Mouse (Mus musculus) induced T-regulatory cell, adult 2 months (primary cell): ENCODE results near the gene Odf3l2.

ENCODE experiments used
- DNase-seq: peaks from one replicate; pipeline ENCODE4 v3.0.0-alpha.2; 2012; ENCODE audit warnings: low read depth

The Odf3l2 gene

GRCm38 (mm10) chr10:79628377-79628776 is 17.2 kb downstream of the Odf3l2 start:
- no peak for DNase-seq

- DNase-seq, result no peak
These were observed 19.4 kb downstream of the Odf3l2 start for GRCm38 (mm10) chr10:79626156-79626555.

- DNase-seq, result no peak
These were observed 20.1 kb downstream of the Odf3l2 start for GRCm38 (mm10) chr10:79625398-79625797.

DNA sequence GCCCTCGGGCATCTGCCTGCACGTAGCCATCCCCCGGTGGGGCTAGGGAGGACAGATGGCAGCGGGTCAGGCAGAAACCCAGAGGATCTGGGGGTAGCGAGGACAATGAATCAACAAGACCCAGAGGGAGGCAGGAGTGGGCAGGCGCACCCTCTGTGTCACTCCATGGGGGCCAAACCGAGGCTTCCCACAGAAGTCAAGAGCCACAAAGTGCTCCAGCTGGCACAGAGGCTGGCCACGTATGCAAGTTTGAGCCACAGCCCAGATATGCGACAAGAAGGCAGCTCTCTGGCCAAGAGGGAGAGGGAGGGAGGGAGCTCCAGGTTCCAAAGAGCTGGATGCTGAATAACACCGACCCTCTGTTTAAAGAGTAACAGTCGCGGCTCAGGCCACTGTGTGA is 21.6 kb downstream of the Odf3l2 start:
- DNase-seq, result no peak

DNA sequence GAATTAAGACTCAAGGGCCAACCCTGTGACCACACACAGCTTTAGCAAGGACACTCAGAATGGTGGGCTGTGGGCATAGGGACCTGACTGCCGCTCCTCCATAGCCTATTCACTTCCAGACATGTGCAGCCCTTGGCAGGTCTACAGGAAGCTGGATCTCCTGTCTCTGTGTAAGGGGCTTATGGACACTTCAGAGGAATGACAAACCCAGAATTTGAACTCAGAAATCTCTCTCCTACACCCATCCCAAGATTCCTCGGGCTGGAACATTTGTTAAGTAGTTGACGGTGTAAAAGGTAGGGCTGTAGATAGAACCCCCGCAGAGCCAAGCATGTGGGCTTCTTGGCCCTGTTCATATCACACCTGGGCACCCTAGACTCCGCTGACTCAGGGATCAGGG is 29.2 kb downstream of the Odf3l2 start:
- no peak for DNase-seq

DNA sequence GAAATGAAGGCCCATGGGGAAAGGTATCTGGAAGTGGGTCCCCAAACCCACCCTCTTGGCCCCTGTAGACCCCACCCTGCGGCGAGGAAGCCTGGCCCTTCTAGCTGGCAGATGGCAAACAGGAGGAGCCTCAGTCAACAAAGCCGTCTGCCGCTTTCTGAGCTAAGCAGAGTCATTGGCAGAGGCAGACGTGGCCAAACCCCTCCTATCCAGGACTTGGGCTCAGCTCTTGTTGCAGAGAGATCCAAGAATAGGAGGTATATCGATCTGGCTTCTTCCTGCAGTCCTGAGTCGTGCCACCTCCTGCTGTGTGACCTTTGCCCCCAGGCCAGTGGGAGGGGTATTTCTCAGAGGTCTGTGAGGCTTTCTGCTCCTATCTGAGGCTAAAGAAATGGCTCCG is 29.7 kb downstream of the Odf3l2 start:
- no peak for DNase-seq

DNA sequence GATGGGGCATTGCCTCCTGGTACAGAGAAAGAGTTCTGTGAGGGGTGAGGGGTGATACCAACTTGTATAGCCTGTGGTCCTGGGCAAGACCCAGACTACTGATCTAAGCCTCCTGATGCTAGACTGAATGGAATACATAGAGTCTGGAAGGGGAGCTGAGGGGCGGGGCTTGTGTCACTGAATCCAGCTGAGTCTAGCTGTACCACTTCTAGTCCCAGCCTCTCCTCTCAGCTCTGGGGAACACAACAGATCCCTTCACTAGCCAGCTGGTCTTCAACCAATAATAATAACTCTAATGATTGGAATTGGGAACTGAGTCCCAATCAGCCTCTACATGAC is 31.3 kb downstream of the Odf3l2 start:
- DNase-seq, result no peak

GRCm38 (mm10) chr10:79613578-79614304 is 31.8 kb downstream of the Odf3l2 start, which contains the start of gene C2cd4c:
TSS of gene C2cd4c (minus strand) at chr10:79614025.
- peak; percentile 48 for DNase-seq

DNA sequence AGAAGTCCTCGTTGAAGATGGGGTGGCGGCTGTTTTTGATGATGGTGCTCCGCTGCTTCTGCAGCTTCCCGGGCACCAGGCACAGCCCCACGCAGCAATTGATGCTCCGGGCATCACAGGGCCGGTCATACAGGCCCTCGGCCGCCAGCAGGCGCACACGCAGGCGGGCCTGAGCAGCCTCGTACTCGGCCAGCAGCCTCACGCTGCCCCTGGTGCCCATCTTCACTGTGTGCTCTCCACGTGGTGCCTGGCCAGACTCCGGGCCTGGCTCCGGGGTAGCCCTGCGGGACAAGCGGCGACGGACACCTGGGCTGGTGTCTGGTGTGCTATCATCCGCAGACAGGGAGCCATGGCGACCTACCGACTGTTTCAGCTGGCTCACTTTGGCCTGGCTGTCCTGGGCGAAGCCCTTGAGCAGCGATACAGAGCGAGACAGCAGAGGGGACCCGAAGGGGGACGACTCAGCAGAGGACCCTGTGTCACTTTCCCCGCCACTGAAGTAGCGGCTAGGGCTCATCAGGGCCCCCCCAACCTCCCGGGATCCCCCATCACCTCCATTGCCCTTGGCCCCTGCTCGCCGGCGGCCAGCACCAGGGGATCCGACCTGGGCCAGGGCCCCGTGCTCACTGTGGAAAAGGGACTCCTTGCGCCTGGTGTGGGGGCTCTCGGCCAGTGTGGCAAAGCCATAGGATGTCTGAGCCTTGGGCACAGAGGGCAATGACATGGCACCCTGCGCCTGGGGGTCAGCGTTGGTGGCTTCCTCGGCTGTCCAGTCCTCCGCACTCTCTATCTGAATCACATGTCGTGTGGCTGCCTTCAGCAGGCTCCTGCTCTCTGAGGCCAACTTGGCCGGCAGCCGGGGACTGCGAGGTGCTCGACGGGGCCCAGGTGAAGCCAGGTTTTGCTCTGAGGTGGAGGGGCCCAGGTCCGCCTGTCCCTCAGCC is 33.1 kb downstream of the Odf3l2 start:
- DNase-seq, result no peak

- no peak for DNase-seq
These were observed 34.2 kb downstream of the Odf3l2 start for GRCm38 (mm10) chr10:79611296-79611695.

GRCm38 (mm10) chr10:79609276-79609675 is 36.3 kb downstream of the Odf3l2 start:
- DNase-seq, result no peak

DNA sequence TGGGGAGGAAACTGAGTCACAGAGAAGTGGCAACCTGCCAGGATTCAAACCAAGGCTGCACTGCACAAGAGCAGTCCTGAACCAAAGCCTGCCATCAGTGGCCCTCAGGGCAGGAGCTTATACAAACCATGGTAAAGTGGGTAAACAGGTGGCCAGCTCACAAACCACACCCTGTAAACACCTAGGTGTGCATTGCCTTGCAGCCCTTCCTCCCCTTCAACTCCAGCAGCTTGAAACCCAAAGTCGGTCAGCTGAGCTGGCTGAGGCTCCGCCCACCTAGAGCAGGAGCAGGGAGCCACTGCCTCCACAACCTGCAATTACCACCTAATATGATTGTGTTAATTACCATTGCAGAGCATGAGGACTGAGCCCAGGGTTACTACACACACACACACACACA is 37.6 kb downstream of the Odf3l2 start:
- DNase-seq, result no peak

- DNase-seq, result no peak
These were observed 39.0 kb downstream of the Odf3l2 start for GRCm38 (mm10) chr10:79606537-79606936.

DNA sequence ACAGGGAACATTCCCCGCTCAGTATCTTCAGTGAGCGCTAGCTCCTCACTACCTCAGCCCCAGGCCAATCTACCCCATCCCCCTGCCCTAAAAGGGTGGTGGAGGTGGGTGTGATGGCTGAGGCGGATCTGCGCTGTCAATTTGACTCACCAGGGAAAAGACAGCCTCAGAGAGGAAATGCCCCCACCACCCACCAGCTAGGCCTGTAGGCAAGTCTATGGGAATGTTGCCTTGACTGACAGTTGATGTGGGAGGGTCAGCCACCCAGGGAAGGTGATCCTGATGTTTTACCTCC is 47.7 kb downstream of the Odf3l2 start:
- no peak for DNase-seq

- no peak for DNase-seq
These were observed 48.2 kb downstream of the Odf3l2 start for GRCm38 (mm10) chr10:79597051-79597935.

DNA sequence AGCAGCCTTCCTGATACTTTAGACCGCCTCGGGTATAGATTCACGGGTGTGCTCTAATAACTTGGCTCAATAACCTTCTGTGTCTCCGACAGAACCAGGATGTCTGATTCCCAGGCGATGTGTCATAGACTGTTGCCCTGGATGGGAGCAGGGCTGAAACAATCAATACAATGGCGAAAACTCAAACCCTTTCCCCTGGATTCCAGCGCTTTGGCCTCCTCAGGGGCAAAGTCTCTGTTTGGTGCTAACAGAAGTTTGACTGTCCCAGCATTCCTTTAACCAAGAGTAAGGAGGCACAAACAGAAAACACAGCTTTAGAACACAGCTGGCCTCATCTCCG is 50.0 kb downstream of the Odf3l2 start:
- no peak for DNase-seq

DNA sequence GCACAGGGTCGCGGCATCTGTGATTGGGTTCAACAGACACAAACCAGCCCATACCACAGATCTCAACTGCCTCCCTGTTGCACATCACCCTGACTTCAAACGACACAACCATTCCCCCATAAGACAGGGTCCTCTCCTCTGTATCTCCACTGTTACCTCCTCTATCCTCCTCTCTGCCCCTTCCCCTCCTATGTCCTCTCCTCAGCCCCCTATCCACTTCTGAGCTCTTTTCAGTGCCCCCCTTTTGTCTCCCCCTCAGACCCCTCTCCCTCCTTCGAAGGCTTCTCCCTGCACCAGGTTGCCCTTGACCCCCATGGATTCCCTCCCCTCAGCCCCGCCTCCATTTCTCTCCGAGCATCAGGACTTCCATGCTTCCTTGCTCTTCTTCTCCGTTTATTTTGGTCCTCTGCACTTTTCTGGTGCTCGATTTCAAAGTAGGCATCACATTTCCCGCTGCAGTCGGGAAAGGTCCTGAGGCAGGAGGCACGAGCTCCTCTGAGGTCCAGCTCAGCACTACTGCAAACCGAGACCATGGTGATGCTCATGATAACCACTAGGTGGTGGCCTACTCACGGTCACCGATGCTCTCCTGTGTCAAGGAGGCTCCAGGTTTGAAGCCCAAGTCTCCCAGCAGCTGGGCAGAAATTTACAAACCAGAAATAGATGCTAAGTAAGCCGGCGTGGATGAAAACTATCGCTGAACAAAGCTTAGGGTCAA is 50.5 kb downstream of the Odf3l2 start:
- peak; percentile 67 for DNase-seq

- no peak for DNase-seq
These were observed 51.4 kb downstream of the Odf3l2 start for GRCm38 (mm10) chr10:79594111-79594510.

- DNase-seq, result no peak
These were observed 54.8 kb downstream of the Odf3l2 start for GRCm38 (mm10) chr10:79590702-79591101.
